Mouse (Mus musculus) testis, postnatal 14 days (tissue): ENCODE measurements at regions not wholly inside any gene's neighbourhood (a gene's known extent, or its start where the extent isn't known, plus 50 kb on each side); places are given as distances from the start of the nearest gene placed in this dataset.

Experiments used
- DNase-seq: peaks from one replicate; pipeline ENCODE4 v3.0.0; 2021; ENCODE audit warnings: low spot score

GRCm38 (mm10) chr9:103924641-103925040 is 77.7 kb upstream of the Nphp3 start:
- no peak for DNase-seq

DNA sequence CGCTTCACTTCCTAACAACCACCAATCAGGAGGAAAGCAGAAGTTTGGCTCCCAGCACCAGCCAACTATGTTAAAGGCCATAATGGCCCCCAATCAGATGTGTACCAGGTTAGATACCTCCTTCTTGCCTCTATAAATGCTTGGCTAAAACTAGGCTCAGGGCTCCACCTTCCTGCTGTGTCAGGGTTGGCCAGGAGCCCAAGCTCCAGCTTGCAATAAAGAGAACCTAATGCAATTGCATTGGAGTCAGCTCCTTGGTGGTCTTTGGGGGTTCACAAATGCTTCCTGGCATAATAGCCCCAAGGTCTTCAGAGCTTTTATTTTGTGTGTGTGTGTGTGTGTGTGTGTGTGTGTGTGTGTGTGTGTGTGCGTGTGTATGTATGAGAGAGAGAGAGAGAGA is 76.9 kb upstream of the Nphp3 start:
- no peak for DNase-seq

- DNase-seq: no peak
Measured at GRCm38 (mm10) chr9:103928744-103929527, 73.4 kb upstream of the Nphp3 start.

- DNase-seq: no peak
Measured at GRCm38 (mm10) chr9:103938070-103938469, 64.3 kb upstream of the Nphp3 start.

GRCm38 (mm10) chr9:103940010-103940409 is 62.3 kb upstream of the Nphp3 start:
- no peak for DNase-seq

DNA sequence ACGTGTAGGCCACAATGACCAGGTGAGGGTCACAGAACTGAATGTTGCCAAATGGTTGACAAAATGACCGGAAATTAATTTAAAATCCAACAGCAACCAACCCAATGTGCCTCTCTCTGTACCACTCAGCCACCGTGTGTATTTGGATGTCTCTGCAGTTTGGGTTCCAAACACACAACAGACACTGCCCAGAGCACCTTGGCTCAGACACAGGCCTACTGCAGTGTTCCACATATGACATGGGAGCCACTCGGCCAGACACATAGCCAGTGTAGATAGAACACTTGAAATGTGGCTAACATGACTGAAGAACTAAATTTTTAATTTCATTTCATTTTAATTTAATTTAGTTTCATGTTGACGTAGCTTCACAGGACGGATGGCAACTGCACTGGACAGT is 61.8 kb upstream of the Nphp3 start:
- no peak for DNase-seq

GRCm38 (mm10) chr9:103941176-103941900 is 61.0 kb upstream of the Nphp3 start:
- no peak for DNase-seq

DNA sequence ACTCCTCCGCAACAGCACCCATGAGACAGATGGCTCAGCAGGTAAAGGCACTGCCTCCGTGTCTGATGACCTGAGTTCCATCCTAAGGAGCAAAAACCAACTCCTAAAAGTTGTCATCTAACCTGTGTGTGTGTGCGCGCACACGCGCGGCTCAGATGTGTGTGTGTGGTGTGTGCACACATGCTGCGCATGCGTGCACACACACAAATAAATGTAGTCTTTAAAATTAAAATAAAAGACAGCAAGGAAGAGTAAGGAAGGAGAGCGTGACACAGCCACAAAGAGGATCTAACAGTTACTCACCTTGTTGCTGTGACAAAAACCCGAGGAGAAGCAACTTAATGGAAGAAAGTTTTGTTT is 60.5 kb upstream of the Nphp3 start:
- no peak for DNase-seq

DNA sequence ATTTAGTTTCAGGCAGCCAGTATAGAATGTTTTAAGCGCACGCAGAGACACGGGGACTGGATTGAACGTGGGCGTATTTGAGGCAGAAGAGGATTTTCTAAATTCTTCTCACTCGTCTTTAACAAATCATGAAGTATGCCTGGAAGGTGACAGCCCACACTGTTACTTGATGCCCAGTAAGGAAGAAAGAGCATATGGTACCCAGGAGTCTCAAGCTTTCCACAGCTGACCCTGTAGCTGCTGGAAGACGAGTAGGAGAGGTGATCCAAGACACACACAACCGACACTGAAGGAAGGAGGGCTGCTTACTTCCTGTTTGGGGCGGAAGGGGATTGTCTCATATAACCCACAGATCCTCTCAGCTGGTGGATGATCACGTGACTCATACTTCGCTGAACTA is 56.9 kb upstream of the Nphp3 start:
- no peak for DNase-seq

DNA sequence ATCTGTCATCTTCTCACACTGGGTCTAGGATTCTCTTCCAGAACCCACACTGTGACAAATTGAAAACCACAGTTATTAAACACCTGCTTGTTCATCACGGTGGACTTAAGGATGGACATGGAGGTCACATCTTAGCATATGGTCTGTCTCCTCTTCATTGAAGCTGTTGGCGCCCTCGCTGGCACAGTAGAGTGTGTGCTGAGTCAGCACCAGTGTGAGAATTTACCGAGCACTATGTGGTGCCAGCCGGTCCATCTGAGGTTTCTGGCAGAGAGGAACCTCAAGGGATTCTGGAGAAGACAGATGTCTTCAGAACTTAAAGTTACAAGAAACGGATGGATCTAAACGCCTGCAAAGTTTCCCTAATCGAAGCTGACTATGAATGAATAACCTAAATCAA is 50.5 kb upstream of the Nphp3 start:
- no peak for DNase-seq
